Comparison of ENCODE assay signal across 15 mouse cellular contexts in the genomic region with DNA sequence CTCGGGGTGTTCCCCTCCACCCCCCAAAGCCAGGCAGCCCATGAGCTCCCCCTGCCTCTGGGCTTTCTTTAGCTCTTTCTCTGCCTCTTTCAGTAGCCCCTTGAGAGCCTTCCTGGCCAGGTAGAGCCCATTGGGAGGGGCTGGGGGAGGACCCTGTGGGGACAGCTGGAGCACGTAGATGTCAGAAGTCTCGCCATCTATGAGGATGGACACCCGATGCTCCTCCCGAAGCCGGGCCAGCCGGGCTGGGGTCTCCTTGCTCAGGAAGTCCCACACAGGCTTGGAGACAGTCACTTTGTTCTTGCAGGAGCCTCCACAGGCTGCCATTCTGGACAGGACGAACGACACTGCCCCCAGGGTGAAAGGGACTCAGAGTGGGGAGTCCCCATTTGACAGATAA. TPM values are rescaled to one million over a fixed set of nuclear protein-coding genes. Genes with fewer than 3 reads are reported as not detected.
DNase-seq lines count a peak whose midpoint lies in the region; ATAC-seq and TF ChIP-seq lines count a peak whose summit lies in the region.
"Had no signal": no experiment of that assay in that cellular context is flagged by ENCODE, and none has a peak within 500 bp of the region (broad histone marks: within the 10 kb centered on the region; RNA-seq: fewer than 3 reads in every experiment).

No protein-coding gene starts in this region.

- no peak overlapping the region for H3K27ac ChIP-seq in hindbrain, postnatal 0 days
- no peak overlapping the region for H3K27ac ChIP-seq in hindbrain, embryonic 16.5 days (ENCODE audit: low read depth, low read length)
- H3K27ac ChIP-seq in stomach, embryonic 16.5 days (ENCODE audit: low read length) = no peak overlapping the region
- H3K27ac ChIP-seq in stomach, postnatal 0 days (replicated peaks) = no peak overlapping the region
- 0 out of 2 replicates have a peak overlapping the region, but pooled peaks have one; percentile 1 for H3K27ac ChIP-seq in embryonic facial prominence, embryonic 15.5 days (replicated peaks)
- H3K27ac ChIP-seq in neural tube, embryonic 15.5 days (replicated peaks) = no peak overlapping the region

- 0 out of 2 replicates have a peak overlapping the region, but pooled peaks have one; percentile 13 for H3K9ac ChIP-seq in hindbrain, postnatal 0 days (replicated peaks; ENCODE audit: low read length)
- H3K9ac ChIP-seq in hindbrain, embryonic 16.5 days (ENCODE audit: low read depth, low read length) = no peak overlapping the region
- H3K9ac ChIP-seq in stomach, embryonic 16.5 days (ENCODE audit: low read length) = peak overlapping the region; percentile 21; the same call in 1 of the 2 replicates
- no peak overlapping the region for H3K9ac ChIP-seq in stomach, postnatal 0 days (ENCODE audit: low read length)
- H3K9ac ChIP-seq in embryonic facial prominence, embryonic 15.5 days = no peak overlapping the region
- H3K9ac ChIP-seq in neural tube, embryonic 15.5 days (replicated peaks) = 0 out of 2 replicates have a peak overlapping the region, but pooled peaks have one; percentile 7

- H3K4me1 ChIP-seq in hindbrain, postnatal 0 days (ENCODE audit: insufficient read depth, low read length) = peaks cover 16% of the 10 kb centered on the region
- peaks cover 30% of the 10 kb centered on the region for H3K4me1 ChIP-seq in hindbrain, embryonic 16.5 days (ENCODE audit: control insufficient read depth, insufficient read depth, low read depth, low read length)
- peaks cover 30% of the 10 kb centered on the region for H3K4me1 ChIP-seq in stomach, embryonic 16.5 days (ENCODE audit: control insufficient read depth, insufficient read depth, low read length)
- H3K4me1 ChIP-seq in stomach, postnatal 0 days (replicated peaks; ENCODE audit: control insufficient read depth, insufficient read depth) = no peaks in the 10 kb centered on the region; the same call in 1 of the 2 replicates
- H3K4me1 ChIP-seq in embryonic facial prominence, embryonic 15.5 days = peaks cover 70% of the 10 kb centered on the region
- H3K4me1 ChIP-seq in neural tube, embryonic 15.5 days = peaks cover 68% of the 10 kb centered on the region

- no peak overlapping the region for H3K4me3 ChIP-seq in hindbrain, postnatal 0 days (ENCODE audit: low read length)
- no peak overlapping the region for H3K4me3 ChIP-seq in hindbrain, embryonic 16.5 days (ENCODE audit: low read length)
- no peak overlapping the region for H3K4me3 ChIP-seq in stomach, embryonic 16.5 days (replicated peaks; ENCODE audit: low read length)
- H3K4me3 ChIP-seq in stomach, postnatal 0 days (ENCODE audit: low read depth, low read length) = no peak overlapping the region
- H3K4me3 ChIP-seq in embryonic facial prominence, embryonic 15.5 days (replicated peaks) = no peak overlapping the region
- no peak overlapping the region for H3K4me3 ChIP-seq in neural tube, embryonic 15.5 days (replicated peaks)

- TF ChIP-seq CTCF in hindbrain, postnatal 0 days (IDR thresholded peaks at IDR 0.05; ENCODE audit: low read depth) = no peak
- no peak for TF ChIP-seq CTCF in stomach, postnatal 0 days (IDR thresholded peaks at IDR 0.05; ENCODE audit: low read depth)

- no peak overlapping the region for H3K4me2 ChIP-seq in hindbrain, postnatal 0 days (ENCODE audit: low read depth, low read length)
- no peak overlapping the region for H3K4me2 ChIP-seq in hindbrain, embryonic 16.5 days (ENCODE audit: low read length)
- H3K4me2 ChIP-seq in stomach, embryonic 16.5 days (ENCODE audit: low read depth, low read length) = no peak overlapping the region
- H3K4me2 ChIP-seq in stomach, postnatal 0 days (replicated peaks; ENCODE audit: low read depth) = no peak overlapping the region
- H3K4me2 ChIP-seq in embryonic facial prominence, embryonic 15.5 days (replicated peaks) = no peak overlapping the region
- no peak overlapping the region for H3K4me2 ChIP-seq in neural tube, embryonic 15.5 days

- ATAC-seq in hindbrain, postnatal 0 days = no peak
- ATAC-seq in hindbrain, embryonic 16.5 days = no peak
- no peak for ATAC-seq in stomach, embryonic 16.5 days (ENCODE audit: insufficient read depth, low FRiP score)
- ATAC-seq in stomach, postnatal 0 days (ENCODE audit: low FRiP score, low TSS enrichment) = no peak
- ATAC-seq in embryonic facial prominence, embryonic 15.5 days (ENCODE audit: insufficient number of reproducible peaks, low FRiP score, low TSS enrichment, low read depth) = no peak
- no peak for ATAC-seq in neural tube, embryonic 15.5 days (ENCODE audit: low FRiP score)

- no peaks in the 10 kb centered on the region for H3K27me3 ChIP-seq in hindbrain, postnatal 0 days (ENCODE audit: insufficient read depth, low read length)
- H3K27me3 ChIP-seq in hindbrain, embryonic 16.5 days (replicated peaks; ENCODE audit: control insufficient read depth, insufficient read depth, low read length) = no peaks in the 10 kb centered on the region
- no peaks in the 10 kb centered on the region for H3K27me3 ChIP-seq in stomach, embryonic 16.5 days (ENCODE audit: control insufficient read depth, insufficient read depth, low read length)
- no peaks in the 10 kb centered on the region for H3K27me3 ChIP-seq in stomach, postnatal 0 days (ENCODE audit: control insufficient read depth, insufficient read depth, low read length)
- no peaks in the 10 kb centered on the region for H3K27me3 ChIP-seq in embryonic facial prominence, embryonic 15.5 days
- H3K27me3 ChIP-seq in neural tube, embryonic 15.5 days (replicated peaks) = no peaks in the 10 kb centered on the region

- DNase-seq in hindbrain, postnatal 0 days (ENCODE audit: low spot score) = no peak
- DNase-seq in stomach, postnatal 0 days (ENCODE audit: low spot score) = no peak
- no peak for DNase-seq in left cerebral cortex, adult 18-20 months (ENCODE audit: low spot score in 2 of 2)
- DNase-seq in cerebellum, postnatal 14 days = no peak
- DNase-seq: adrenal gland, adult 8-10 months; cerebellum, adult 18-20 months; kidney, adult 11 months; kidney, postnatal 14 days; retina, postnatal 1 day; right cerebral cortex, postnatal 4 days; thymus, adult 18-20 months had no signal

- WGBS in hindbrain, postnatal 0 days = 82% methylated on average over 9 of the region's 9 CpGs
- 83% methylated on average over 9 of the region's 9 CpGs for WGBS in hindbrain, embryonic 16.5 days
- WGBS in stomach, embryonic 16.5 days = 78% methylated on average over 9 of the region's 9 CpGs
- 84% methylated on average over 8 of the region's 9 CpGs for WGBS in stomach, postnatal 0 days
- WGBS in embryonic facial prominence, embryonic 15.5 days = 69% methylated on average over 9 of the region's 9 CpGs
- WGBS in neural tube, embryonic 15.5 days = 87% methylated on average over 9 of the region's 9 CpGs

- peaks cover 4% of the 10 kb centered on the region for H3K36me3 ChIP-seq in hindbrain, postnatal 0 days (ENCODE audit: insufficient read depth, low read length)
- H3K36me3 ChIP-seq in hindbrain, embryonic 16.5 days (ENCODE audit: control insufficient read depth, insufficient read depth, low read length) = peaks cover 16% of the 10 kb centered on the region
- no peaks in the 10 kb centered on the region for H3K36me3 ChIP-seq in stomach, embryonic 16.5 days (ENCODE audit: control insufficient read depth, insufficient read depth, low read length)
- H3K36me3 ChIP-seq in stomach, postnatal 0 days (ENCODE audit: control insufficient read depth, insufficient read depth, low read length) = peaks cover 5% of the 10 kb centered on the region; the same call in 1 of the 2 replicates
- H3K36me3 ChIP-seq in embryonic facial prominence, embryonic 15.5 days = peaks cover 32% of the 10 kb centered on the region
- peaks cover 25% of the 10 kb centered on the region for H3K36me3 ChIP-seq in neural tube, embryonic 15.5 days

- no peaks in the 10 kb centered on the region for H3K9me3 ChIP-seq in hindbrain, postnatal 0 days (ENCODE audit: low read length)
- no peaks in the 10 kb centered on the region for H3K9me3 ChIP-seq in hindbrain, embryonic 16.5 days (ENCODE audit: control insufficient read depth, low read length)
- no peaks in the 10 kb centered on the region for H3K9me3 ChIP-seq in stomach, embryonic 16.5 days (replicated peaks; ENCODE audit: control insufficient read depth, low read length)
- H3K9me3 ChIP-seq in stomach, postnatal 0 days (ENCODE audit: control insufficient read depth, low read length) = no peaks in the 10 kb centered on the region
- no peaks in the 10 kb centered on the region for H3K9me3 ChIP-seq in embryonic facial prominence, embryonic 15.5 days (replicated peaks)
- H3K9me3 ChIP-seq in neural tube, embryonic 15.5 days (replicated peaks) = no peaks in the 10 kb centered on the region

- TF ChIP-seq EP300 in stomach, postnatal 0 days (optimal IDR thresholded peaks at IDR 0.05) = no peak

RNA-seq across cellular contexts. Expression of gene Dtx3, which starts 2.5 kb away (rescaled TPM):
- 233 and 240 TPM in 2 replicates for total RNA-seq in hindbrain, postnatal 0 days (2014; rRNA removed)
- 170 and 185 TPM in 2 replicates for polyA plus RNA-seq in hindbrain, postnatal 0 days (2015; fragmentation: Nextera tagmentation; extraction: Ambion mirVana)
- polyA plus RNA-seq in hindbrain, embryonic 16.5 days (2015; fragmentation: Nextera tagmentation; extraction: Ambion mirVana) = 213 and 233 TPM in 2 replicates
- 68.6 and 79.4 TPM in 2 replicates for polyA plus RNA-seq in stomach, embryonic 16.5 days (2015; fragmentation: Nextera tagmentation; extraction: Ambion mirVana)
- 27.8 and 32.9 TPM in 2 replicates for polyA plus RNA-seq in stomach, postnatal 0 days (2015; fragmentation: Nextera tagmentation; extraction: Ambion mirVana)
- polyA plus RNA-seq in embryonic facial prominence, embryonic 15.5 days (2015; fragmentation: Nextera tagmentation; extraction: Ambion mirVana) = 152 and 179 TPM in 2 replicates
- polyA plus RNA-seq in neural tube, embryonic 15.5 days (2015; fragmentation: Nextera tagmentation; extraction: Ambion mirVana) = 211 and 245 TPM in 2 replicates
- total RNA-seq in left cerebral cortex, adult 18-20 months (2021) = 100 to 1,000 TPM; 198 to 222 TPM

RNA-seq across cellular contexts. Expression of gene Arhgef25, which starts 3.1 kb away (rescaled TPM):
- 61.0 and 65.4 TPM in 2 replicates for total RNA-seq in hindbrain, postnatal 0 days (2014; rRNA removed)
- 20.3 and 21.6 TPM in 2 replicates for polyA plus RNA-seq in hindbrain, postnatal 0 days (2015; fragmentation: Nextera tagmentation; extraction: Ambion mirVana)
- polyA plus RNA-seq in hindbrain, embryonic 16.5 days (2015; fragmentation: Nextera tagmentation; extraction: Ambion mirVana) = 29.0 and 29.1 TPM in 2 replicates
- 71.3 and 77.0 TPM in 2 replicates for polyA plus RNA-seq in stomach, embryonic 16.5 days (2015; fragmentation: Nextera tagmentation; extraction: Ambion mirVana)
- 25.3 and 29.7 TPM in 2 replicates for polyA plus RNA-seq in stomach, postnatal 0 days (2015; fragmentation: Nextera tagmentation; extraction: Ambion mirVana)
- 116 TPM in 2 replicates for polyA plus RNA-seq in embryonic facial prominence, embryonic 15.5 days (2015; fragmentation: Nextera tagmentation; extraction: Ambion mirVana)
- 32.7 and 34.9 TPM in 2 replicates for polyA plus RNA-seq in neural tube, embryonic 15.5 days (2015; fragmentation: Nextera tagmentation; extraction: Ambion mirVana)
- total RNA-seq in left cerebral cortex, adult 18-20 months (2021) = 100 to 1,000 TPM; 163 to 215 TPM

RNA-seq across cellular contexts. Expression of gene Slc26a10, which starts 12.6 kb away (rescaled TPM):
- total RNA-seq in hindbrain, postnatal 0 days (2014; rRNA removed) = 0.31 TPM in 1 of 2 replicates, not detected in the other
- 0.79 and 1.1 TPM in 2 replicates for polyA plus RNA-seq in hindbrain, postnatal 0 days (2015; fragmentation: Nextera tagmentation; extraction: Ambion mirVana)
- 1.4 and 1.5 TPM in 2 replicates for polyA plus RNA-seq in hindbrain, embryonic 16.5 days (2015; fragmentation: Nextera tagmentation; extraction: Ambion mirVana)
- polyA plus RNA-seq in stomach, embryonic 16.5 days (2015; fragmentation: Nextera tagmentation; extraction: Ambion mirVana) = 1.2 and 1.4 TPM in 2 replicates
- polyA plus RNA-seq in stomach, postnatal 0 days (2015; fragmentation: Nextera tagmentation; extraction: Ambion mirVana) = 0.70 and 0.76 TPM in 2 replicates
- polyA plus RNA-seq in embryonic facial prominence, embryonic 15.5 days (2015; fragmentation: Nextera tagmentation; extraction: Ambion mirVana) = 1.6 and 1.9 TPM in 2 replicates
- 1.0 TPM in 2 replicates for polyA plus RNA-seq in neural tube, embryonic 15.5 days (2015; fragmentation: Nextera tagmentation; extraction: Ambion mirVana)
- 1 to 10 TPM; 4.3 to 4.6 TPM for total RNA-seq in left cerebral cortex, adult 18-20 months (2021)

RNA-seq across cellular contexts. Expression of gene Pip4k2c, which starts 18.4 kb away (rescaled TPM):
- 18.3 and 22.8 TPM in 2 replicates for total RNA-seq in hindbrain, postnatal 0 days (2014; rRNA removed)
- 19.9 and 20.2 TPM in 2 replicates for polyA plus RNA-seq in hindbrain, postnatal 0 days (2015; fragmentation: Nextera tagmentation; extraction: Ambion mirVana)
- 20.5 and 20.7 TPM in 2 replicates for polyA plus RNA-seq in hindbrain, embryonic 16.5 days (2015; fragmentation: Nextera tagmentation; extraction: Ambion mirVana)
- polyA plus RNA-seq in stomach, embryonic 16.5 days (2015; fragmentation: Nextera tagmentation; extraction: Ambion mirVana) = 33.5 and 34.4 TPM in 2 replicates
- polyA plus RNA-seq in stomach, postnatal 0 days (2015; fragmentation: Nextera tagmentation; extraction: Ambion mirVana) = 23.2 and 26.0 TPM in 2 replicates
- 31.0 and 31.3 TPM in 2 replicates for polyA plus RNA-seq in embryonic facial prominence, embryonic 15.5 days (2015; fragmentation: Nextera tagmentation; extraction: Ambion mirVana)
- 19.8 and 23.0 TPM in 2 replicates for polyA plus RNA-seq in neural tube, embryonic 15.5 days (2015; fragmentation: Nextera tagmentation; extraction: Ambion mirVana)
- 100 to 1,000 TPM; 116 to 121 TPM for total RNA-seq in left cerebral cortex, adult 18-20 months (2021)

RNA-seq across cellular contexts. Expression of gene B4galnt1, which starts 28.0 kb away (rescaled TPM):
- 111 and 112 TPM in 2 replicates for total RNA-seq in hindbrain, postnatal 0 days (2014; rRNA removed)
- polyA plus RNA-seq in hindbrain, postnatal 0 days (2015; fragmentation: Nextera tagmentation; extraction: Ambion mirVana) = 56.7 and 65.3 TPM in 2 replicates
- polyA plus RNA-seq in hindbrain, embryonic 16.5 days (2015; fragmentation: Nextera tagmentation; extraction: Ambion mirVana) = 59.0 and 74.1 TPM in 2 replicates
- 29.3 and 34.3 TPM in 2 replicates for polyA plus RNA-seq in stomach, embryonic 16.5 days (2015; fragmentation: Nextera tagmentation; extraction: Ambion mirVana)
- polyA plus RNA-seq in stomach, postnatal 0 days (2015; fragmentation: Nextera tagmentation; extraction: Ambion mirVana) = 45.9 and 65.4 TPM in 2 replicates
- polyA plus RNA-seq in embryonic facial prominence, embryonic 15.5 days (2015; fragmentation: Nextera tagmentation; extraction: Ambion mirVana) = 11.0 and 12.7 TPM in 2 replicates
- polyA plus RNA-seq in neural tube, embryonic 15.5 days (2015; fragmentation: Nextera tagmentation; extraction: Ambion mirVana) = 69.5 and 70.4 TPM in 2 replicates
- 100 to 1,000 TPM; 119 to 130 TPM for total RNA-seq in left cerebral cortex, adult 18-20 months (2021)

Comparison
In these comparisons a context has a peak if more than half of its experiments do, and no peak if none do; other contexts are left out.
1. H3K9ac ChIP-seq: peak in hindbrain, postnatal 0 days (single experiment), stomach, embryonic 16.5 days (single experiment) and neural tube, embryonic 15.5 days (single experiment); none in hindbrain, embryonic 16.5 days (single experiment), stomach, postnatal 0 days (single experiment) and embryonic facial prominence, embryonic 15.5 days (single experiment).